Mouse (Mus musculus): Measurements from ENCODE around the gene Ltk.

- TF ChIP-seq CTCF (conservative IDR thresholded peaks at IDR 0.05; ENCODE audit: low read length) (no peak), POU5F1 (IDR thresholded peaks at IDR 0.05; ENCODE audit: borderline replicate concordance, low read length) (no peak), NANOG (IDR thresholded peaks at IDR 0.05; ENCODE audit: borderline replicate concordance, low read length) (no peak)
These were observed 37.1 kb upstream of the Ltk start, which contains the start of gene Tyro3 for GRCm38 (mm10) chr2:119797279-119797783.

Data from E14TG2a.4 (cell line).